Mouse (Mus musculus): ENCODE measurements around the gene Abcb11.
"Not testable (repeated sequence)": the region's sequence is repeated elsewhere in the genome, so short reads cannot be mapped to it uniquely, and the experiment has no call there.

- TF ChIP-seq CTCF (IDR thresholded peaks at IDR 0.05; ENCODE audit: borderline replicate concordance, control insufficient read depth, extremely low read depth, insufficient read depth, low read length, poor library complexity); POLR2A (IDR thresholded peaks at IDR 0.05; ENCODE audit: control insufficient read depth, extremely low read depth, insufficient read depth, low read length, poor library complexity): not testable (repeated sequence)
Measured at GRCm38 (mm10) chr2:69300568-69300967, 41.8 kb downstream of the Abcb11 start.
